Mouse (Mus musculus) embryonic facial prominence, embryonic 15.5 days (tissue): ENCODE results near the gene Dst. TPM values are rescaled to one million over a fixed set of nuclear protein-coding genes. Genes with fewer than 3 reads are reported as not detected.
A peak's percentile ranks its signal among the peaks of the same experiment; 100 is the strongest.

Source experiments
- ATAC-seq: fragments of 200-750 bp; cut with Nextera tagmentation; 2 replicates; pipeline ENCODE4 v1.8.0; 2017; ENCODE audit warnings: low read depth, moderate TSS enrichment; ENCODE audit not compliant: insufficient number of reproducible peaks, low FRiP score, low TSS enrichment
- H3K27ac ChIP-seq: fragments of 300-500 bp; sonication (generic); replicated peaks from 2 replicates; pipeline ENCODE4 v1.5.1; 2015; ENCODE audit warnings: mild to moderate bottlenecking, inconsistent platforms
- H3K27me3 ChIP-seq: fragments of 300-500 bp; sonication (generic); 2 replicates; pipeline ENCODE4 v1.6.1; 2015; ENCODE audit warnings: inconsistent platforms
- H3K36me3 ChIP-seq: fragments of 300-500 bp; sonication (generic); 2 replicates; pipeline ENCODE4 v1.6.1; 2015; ENCODE audit warnings: mild to moderate bottlenecking, inconsistent platforms
- H3K4me1 ChIP-seq: fragments of 300-500 bp; sonication (generic); 2 replicates; pipeline ENCODE4 v1.6.1; 2015; ENCODE audit warnings: inconsistent platforms
- H3K4me2 ChIP-seq: fragments of 300-500 bp; sonication (generic); replicated peaks from 2 replicates; pipeline ENCODE4 v1.6.1; 2015; ENCODE audit warnings: mild to moderate bottlenecking, inconsistent platforms
- H3K4me3 ChIP-seq: fragments of 300-500 bp; sonication (generic); replicated peaks from 2 replicates; pipeline ENCODE4 v1.5.1; 2015; ENCODE audit warnings: mild to moderate bottlenecking, inconsistent platforms
- H3K9ac ChIP-seq: fragments of 300-500 bp; sonication (generic); 2 replicates; pipeline ENCODE4 v1.6.1; 2015; ENCODE audit warnings: inconsistent platforms
- H3K9me3 ChIP-seq: fragments of 300-500 bp; sonication (generic); replicated peaks from 2 replicates; pipeline ENCODE4 v1.6.1; 2016; ENCODE audit warnings: inconsistent platforms
- WGBS: fragments of 180-500 bp; shearing (Covaris S2); methylation state at CpG from one replicate; pipeline ENCODE4 v1.1.7; 2015; 5-methylcytosine and 5-hydroxymethylcytosine counted together
- polyA plus RNA-seq: library from polyadenylated mRNA; unstranded; fragments of >200 nt; fragmentation: Nextera tagmentation; extraction: Ambion mirVana; gene quantifications from 2 replicates; pipeline ENCODE4 v1.2.1, GENCODE M21; 2015

Gene Dst
- polyA plus RNA-seq, 1 experiment from 2014 or later, result 22.8 TPM

- no peaks in the 10 kb centered on the region for H3K36me3 ChIP-seq
- WGBS, result under 1% methylated on average over 29 of the region's 29 CpGs
- H3K9ac ChIP-seq, result peak overlapping the region; percentile 31
- no peaks in the 10 kb centered on the region for H3K27me3 ChIP-seq
- peak overlapping the region; percentile 48 for H3K4me3 ChIP-seq
- H3K9me3 ChIP-seq, result no peaks in the 10 kb centered on the region
- H3K4me2 ChIP-seq, result peak overlapping the region; percentile 78
- H3K4me1 ChIP-seq, result peaks cover 25% of the 10 kb centered on the region
- peak; percentile 71 for ATAC-seq
- peak overlapping the region; percentile 85 for H3K27ac ChIP-seq
These were observed 98.0 kb downstream of the Dst start for GRCm38 (mm10) chr1:34005726-34006638.

DNA sequence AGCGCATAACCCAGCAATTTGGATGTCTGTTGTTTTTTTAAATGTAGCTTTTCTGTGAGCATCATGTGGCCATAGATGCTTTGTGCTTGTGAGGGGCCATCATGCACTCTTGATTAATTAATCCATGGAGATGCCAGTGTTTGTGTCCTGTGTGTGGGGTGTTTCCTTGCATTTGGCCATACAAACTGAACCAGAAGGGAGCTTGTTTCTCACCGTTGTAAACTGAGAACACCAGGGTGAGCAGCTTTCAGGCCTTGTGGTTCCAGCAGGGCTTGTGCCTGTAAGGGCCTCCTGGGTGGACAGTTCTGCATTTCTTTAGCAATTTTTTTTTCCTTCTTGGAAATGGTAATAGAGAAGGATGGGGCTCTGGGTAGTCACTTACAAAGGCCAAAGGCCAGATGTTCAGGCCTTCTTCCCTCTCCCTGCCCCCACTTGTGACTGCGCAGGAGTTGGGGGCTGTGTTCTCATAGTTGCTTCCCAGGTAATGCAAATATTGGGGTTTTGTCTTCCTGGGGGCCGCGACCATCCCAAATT, 98.9 kb downstream of the Dst start:
- Histone ChIP-seq H3K4me3 (peak overlapping the region; percentile 48), H3K9ac (no peak overlapping the region), H3K4me2 (peak overlapping the region; percentile 78), H3K36me3 (no peaks in the 10 kb centered on the region), H3K4me1 (peaks cover 31% of the 10 kb centered on the region), H3K9me3 (no peaks in the 10 kb centered on the region), H3K27me3 (no peaks in the 10 kb centered on the region), H3K27ac (peak overlapping the region; percentile 85; the same call in 1 of the 2 replicates)
- ATAC-seq, result no peak
- 54% methylated on average over 5 of the region's 5 CpGs for WGBS

DNA sequence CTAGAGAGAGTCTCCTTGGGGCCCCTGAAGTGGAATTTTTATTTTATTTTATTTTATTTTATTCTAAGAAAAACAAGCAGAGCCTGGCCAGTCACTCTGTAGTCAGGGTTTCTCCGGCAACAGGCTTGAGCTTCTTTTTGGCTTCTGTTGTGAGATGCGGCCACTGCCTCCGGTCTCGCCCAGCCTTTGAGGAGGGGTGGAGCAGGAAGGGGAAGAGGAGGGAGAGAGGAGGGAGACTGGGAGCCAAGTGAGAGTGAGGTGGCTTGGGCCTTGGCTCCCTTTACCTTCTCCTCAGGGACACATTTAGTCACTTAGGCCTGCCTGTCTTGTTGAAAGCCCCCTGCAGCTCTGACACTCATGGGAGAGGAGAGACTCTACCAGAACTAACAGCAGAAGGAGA, 99.4 kb downstream of the Dst start:
- no peak overlapping the region for H3K9ac ChIP-seq
- no peak for ATAC-seq
- WGBS, result 57% methylated on average over 4 of the region's 4 CpGs

GRCm38 (mm10) chr1:34011051-34011677, 103.1 kb downstream of the Dst start:
- ATAC-seq, result peak; percentile 84
- no peaks in the 10 kb centered on the region for H3K9me3 ChIP-seq
- peak overlapping the region; percentile 92 for H3K4me2 ChIP-seq
- H3K27ac ChIP-seq, result peak overlapping the region; percentile 53; the same call in 1 of the 2 replicates
- peaks cover 25% of the 10 kb centered on the region for H3K4me1 ChIP-seq
- H3K4me3 ChIP-seq, result peak overlapping the region; percentile 70
- under 1% methylated on average over 47 of the region's 47 CpGs for WGBS
- H3K27me3 ChIP-seq, result no peaks in the 10 kb centered on the region
- peak overlapping the region; percentile 58 for H3K9ac ChIP-seq
- no peaks in the 10 kb centered on the region for H3K36me3 ChIP-seq

More for the DNA sequence above, 99.4 kb downstream of the Dst start:
- Histone ChIP-seq H3K4me3 (peak overlapping the region; percentile 48), H3K4me1 (peaks cover 34% of the 10 kb centered on the region), H3K9me3 (no peaks in the 10 kb centered on the region), H3K36me3 (no peaks in the 10 kb centered on the region), H3K27me3 (no peaks in the 10 kb centered on the region), H3K4me2 (peak overlapping the region; percentile 78), H3K27ac (no peak overlapping the region)

DNA sequence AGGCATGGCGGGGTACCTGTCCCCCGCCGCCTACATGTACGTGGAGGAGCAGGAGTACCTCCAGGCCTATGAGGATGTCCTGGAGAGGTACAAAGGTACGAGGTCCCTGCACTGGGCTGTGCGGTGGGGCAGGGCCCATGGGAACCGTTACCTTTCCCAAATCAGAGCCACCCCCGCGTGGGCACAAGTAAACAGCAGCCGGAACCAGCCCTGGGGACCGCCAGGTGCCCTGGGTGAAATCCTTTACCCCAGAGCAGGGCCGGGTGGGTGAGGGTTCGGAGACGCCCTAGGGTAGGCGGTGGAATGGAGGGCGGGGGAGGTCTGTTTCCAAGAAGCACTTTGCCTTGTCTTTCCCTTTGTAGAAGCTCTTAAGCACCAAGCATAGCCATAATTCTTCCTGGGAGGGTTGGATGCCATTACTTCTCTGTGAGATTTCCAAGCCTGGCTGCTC, 103.8 kb downstream of the Dst start:
- no peaks in the 10 kb centered on the region for H3K27me3 ChIP-seq
- H3K4me3 ChIP-seq, result peak overlapping the region; percentile 70
- H3K4me1 ChIP-seq, result peaks cover 22% of the 10 kb centered on the region
- H3K9ac ChIP-seq, result peak overlapping the region; percentile 58
- 4% methylated on average over 16 of the region's 16 CpGs for WGBS
- ATAC-seq, result peak; percentile 25; the same call in 1 of the 2 replicates
- H3K4me2 ChIP-seq, result peak overlapping the region; percentile 92
- no peak overlapping the region for H3K27ac ChIP-seq
- H3K9me3 ChIP-seq, result no peaks in the 10 kb centered on the region
- no peaks in the 10 kb centered on the region for H3K36me3 ChIP-seq

GRCm38 (mm10) chr1:34013490-34013889, 105.5 kb downstream of the Dst start:
- Histone ChIP-seq H3K9me3 (no peaks in the 10 kb centered on the region), H3K4me2 (no peak overlapping the region), H3K4me3 (no peak overlapping the region), H3K4me1 (peaks cover 14% of the 10 kb centered on the region), H3K36me3 (no peaks in the 10 kb centered on the region), H3K9ac (no peak overlapping the region), H3K27ac (no peak overlapping the region), H3K27me3 (no peaks in the 10 kb centered on the region)
- 56% methylated on average over 5 of the region's 5 CpGs for WGBS
- ATAC-seq, result no peak

- Histone ChIP-seq H3K4me3 (no peak overlapping the region), H3K4me2 (no peak overlapping the region), H3K9me3 (no peaks in the 10 kb centered on the region), H3K36me3 (no peaks in the 10 kb centered on the region), H3K27me3 (no peaks in the 10 kb centered on the region), H3K27ac (no peak overlapping the region), H3K9ac (no peak overlapping the region), H3K4me1 (peaks cover 22% of the 10 kb centered on the region)
- no peak for ATAC-seq
- 61% methylated on average over 15 of the region's 15 CpGs for WGBS
These were observed 108.8 kb downstream of the Dst start for GRCm38 (mm10) chr1:34016780-34017179.

DNA sequence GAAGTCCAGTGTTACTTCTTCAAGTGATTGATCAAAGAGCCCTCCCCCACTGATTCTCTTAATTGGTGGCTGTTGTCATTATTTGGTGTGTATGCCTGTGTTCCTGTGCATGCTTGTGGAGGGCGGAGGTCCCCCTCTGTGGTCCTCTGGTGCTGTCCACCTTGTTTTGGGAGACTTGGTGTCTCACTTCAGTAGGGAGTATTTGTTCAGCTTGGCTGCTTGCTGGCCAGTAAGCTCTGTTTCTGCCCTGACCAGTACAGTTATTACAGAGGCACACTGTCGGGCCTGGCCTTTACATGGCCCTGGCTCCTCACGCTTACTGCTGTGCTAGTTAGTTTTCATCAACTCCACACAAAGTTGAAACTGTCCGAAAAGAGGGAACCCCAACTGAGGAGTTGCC, 109.3 kb downstream of the Dst start:
- Histone ChIP-seq H3K4me1 (peaks cover 19% of the 10 kb centered on the region), H3K9ac (no peak overlapping the region), H3K4me3 (no peak overlapping the region), H3K27me3 (no peaks in the 10 kb centered on the region), H3K4me2 (no peak overlapping the region), H3K36me3 (no peaks in the 10 kb centered on the region), H3K9me3 (no peaks in the 10 kb centered on the region), H3K27ac (no peak overlapping the region)
- no peak for ATAC-seq
- WGBS, result 87% methylated on average over 4 of the region's 4 CpGs

DNA sequence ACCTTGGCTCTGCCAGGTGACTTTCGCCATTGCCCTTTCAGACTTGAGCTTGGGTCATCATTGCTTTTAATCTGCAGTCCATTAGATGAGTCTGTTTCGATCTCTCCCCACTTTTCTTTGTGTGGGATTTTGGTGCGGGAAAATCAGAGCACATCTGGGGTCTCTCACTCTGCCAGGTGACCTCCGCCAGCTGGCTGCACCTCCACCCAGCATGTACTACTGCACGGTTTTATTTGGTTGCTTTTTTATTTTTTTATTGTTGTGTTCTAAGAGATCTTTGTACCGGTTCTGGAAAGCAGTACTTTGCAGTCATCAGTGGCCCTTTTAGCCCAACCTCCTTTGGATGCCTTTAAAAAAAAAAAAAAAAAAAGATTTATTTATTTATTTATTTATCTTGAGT, 112.6 kb downstream of the Dst start:
- Histone ChIP-seq H3K36me3 (no peaks in the 10 kb centered on the region), H3K27ac (no peak overlapping the region), H3K4me2 (no peak overlapping the region), H3K9ac (no peak overlapping the region), H3K9me3 (no peaks in the 10 kb centered on the region), H3K4me3 (no peak overlapping the region), H3K27me3 (no peaks in the 10 kb centered on the region), H3K4me1 (peaks cover 19% of the 10 kb centered on the region)
- no peak for ATAC-seq
- WGBS, result 69% methylated on average over 6 of the region's 6 CpGs

DNA sequence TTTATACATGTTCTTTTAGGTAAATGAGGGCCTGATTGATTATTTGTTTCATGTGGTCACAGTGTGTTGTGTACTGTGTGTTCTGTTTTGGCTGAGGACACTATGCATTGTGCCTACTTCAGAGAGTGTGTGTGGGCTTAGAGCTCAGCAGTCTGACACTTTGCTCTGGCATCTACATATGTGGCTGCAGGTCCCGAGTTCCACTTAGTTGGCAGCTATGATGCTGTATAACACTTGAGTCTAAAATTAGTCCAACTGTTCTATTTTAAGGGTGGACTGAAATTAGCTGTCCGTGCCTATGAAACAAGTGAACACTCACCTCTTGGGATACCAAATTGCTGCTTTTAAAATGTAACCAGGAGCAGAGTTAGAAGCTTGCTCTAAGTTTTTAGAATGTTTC, 113.5 kb downstream of the Dst start:
- H3K4me2 ChIP-seq, result no peak overlapping the region
- no peaks in the 10 kb centered on the region for H3K9me3 ChIP-seq
- WGBS, result 40% methylated on average over 2 of the region's 2 CpGs
- no peaks in the 10 kb centered on the region for H3K36me3 ChIP-seq
- H3K9ac ChIP-seq, result no peak overlapping the region
- H3K4me1 ChIP-seq, result peaks cover 19% of the 10 kb centered on the region
- no peaks in the 10 kb centered on the region for H3K27me3 ChIP-seq
- H3K4me3 ChIP-seq, result no peak overlapping the region
- ATAC-seq, result no peak
- H3K27ac ChIP-seq, result no peak overlapping the region

DNA sequence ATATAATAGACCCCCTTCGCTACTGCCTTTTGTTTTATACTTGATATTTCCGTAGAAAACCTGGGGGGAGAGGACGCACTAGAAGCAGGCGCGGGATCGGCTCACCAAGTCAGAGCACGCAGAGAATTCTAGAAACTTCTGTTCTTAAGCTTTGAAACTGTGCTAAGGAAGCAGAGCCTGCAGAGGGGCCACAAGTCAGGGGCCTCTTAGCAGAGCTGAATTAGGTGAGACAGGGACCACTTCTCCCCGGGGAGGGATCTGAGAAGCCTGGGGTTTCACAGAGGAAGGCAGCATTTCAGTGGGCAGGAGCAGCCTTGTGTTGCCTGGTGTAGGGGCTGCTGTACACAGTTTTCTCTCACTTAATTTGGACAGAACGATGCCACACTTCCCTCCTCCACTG, 115.1 kb downstream of the Dst start:
- 50% methylated on average over 9 of the region's 9 CpGs for WGBS
- Histone ChIP-seq H3K9me3 (no peaks in the 10 kb centered on the region), H3K9ac (no peak overlapping the region), H3K27ac (no peak overlapping the region), H3K27me3 (no peaks in the 10 kb centered on the region), H3K36me3 (no peaks in the 10 kb centered on the region), H3K4me2 (no peak overlapping the region), H3K4me1 (peaks cover 16% of the 10 kb centered on the region), H3K4me3 (no peak overlapping the region)
- ATAC-seq, result no peak
